Mouse (Mus musculus): ENCODE data around the gene Tbc1d1.

Gene Tbc1d1

DNA sequence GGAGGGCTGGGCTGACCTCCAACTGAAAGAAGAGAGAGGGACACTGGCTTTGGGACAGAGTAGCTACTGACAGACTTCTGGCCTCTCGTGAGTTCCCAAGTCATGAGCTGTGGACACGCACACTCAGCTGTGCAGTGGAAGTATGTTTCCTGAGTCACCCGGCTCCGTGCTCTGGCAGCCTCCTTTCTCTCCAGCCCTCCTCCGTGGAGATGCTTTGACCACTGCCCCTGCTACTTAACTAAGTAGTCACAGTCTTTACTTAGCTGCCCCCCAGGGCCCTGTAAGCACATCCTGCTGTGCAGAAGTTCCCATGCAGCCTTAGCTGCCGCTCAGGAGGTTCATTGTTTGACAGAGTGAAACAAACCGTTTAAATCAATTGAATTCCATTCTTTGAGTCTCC, 113.6 kb downstream of the Tbc1d1 start:
- in situ Hi-C loops (cut with MboI, MseI), result loop anchor here (5.0 to 10.0 kb wide), 2 partner anchors 72 to 355 kb away; no protein-coding TSS in a partner anchor

- in situ Hi-C loops (cut with MboI, MseI), result no loop called here
Measured at GRCm38 (mm10) chr5:64273517-64273916, 117.4 kb downstream of the Tbc1d1 start.

DNA sequence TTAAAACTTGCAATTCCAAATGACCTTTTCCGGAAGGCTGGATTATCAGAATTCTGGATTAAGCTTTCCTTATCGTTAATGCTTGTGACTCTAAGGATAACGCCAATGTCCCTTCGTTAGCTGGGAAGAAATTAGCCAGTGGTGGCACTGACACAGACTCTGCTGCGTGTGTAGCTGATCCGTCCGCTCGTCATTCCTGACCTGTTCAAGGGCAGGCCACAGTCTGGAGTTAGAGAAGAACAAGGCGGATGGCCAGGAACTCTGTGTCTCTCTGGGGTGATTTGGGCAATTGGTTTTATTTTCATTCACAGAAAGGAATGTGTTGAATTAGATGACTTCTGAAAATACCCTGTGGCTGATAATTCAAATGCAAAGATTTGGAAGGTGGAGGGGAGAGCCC, 118.2 kb downstream of the Tbc1d1 start:
- in situ Hi-C loops (cut with MboI, MseI), result no loop called here

DNA sequence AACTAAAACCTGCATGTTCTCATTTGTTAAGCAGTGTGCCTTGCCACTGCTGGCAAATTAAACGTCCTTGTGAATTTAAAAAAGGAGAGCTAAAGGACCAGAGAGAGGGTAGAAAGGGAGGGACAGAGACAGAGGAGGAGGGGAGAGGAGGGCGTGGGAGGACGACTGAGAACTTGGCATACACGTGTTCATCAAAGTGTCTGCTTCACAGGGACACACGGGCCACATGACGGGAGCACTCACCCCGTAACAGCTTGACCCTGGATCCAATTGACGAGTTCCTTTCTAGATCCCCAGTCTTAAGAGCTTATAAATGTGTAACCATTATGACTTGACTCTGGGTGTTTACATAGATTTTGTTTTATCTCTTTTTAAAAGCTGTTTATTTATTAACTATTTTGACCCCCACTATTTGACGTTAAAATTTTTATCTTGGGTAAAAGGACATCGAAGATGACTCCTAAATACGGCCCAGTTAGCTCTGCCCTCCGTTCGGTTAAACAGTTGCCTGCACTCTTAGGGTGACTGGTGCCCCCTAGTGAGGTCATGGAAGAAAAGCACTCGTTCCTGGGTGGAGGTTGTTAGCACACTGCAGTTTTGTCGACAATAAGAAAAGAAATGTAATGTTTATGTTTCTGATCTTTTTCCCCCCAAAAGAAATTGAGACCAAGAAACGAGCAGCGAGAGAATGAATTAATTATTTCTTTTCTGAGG, 118.8 kb downstream of the Tbc1d1 start:
- in situ Hi-C loops (cut with MboI, MseI), result no loop called here

DNA sequence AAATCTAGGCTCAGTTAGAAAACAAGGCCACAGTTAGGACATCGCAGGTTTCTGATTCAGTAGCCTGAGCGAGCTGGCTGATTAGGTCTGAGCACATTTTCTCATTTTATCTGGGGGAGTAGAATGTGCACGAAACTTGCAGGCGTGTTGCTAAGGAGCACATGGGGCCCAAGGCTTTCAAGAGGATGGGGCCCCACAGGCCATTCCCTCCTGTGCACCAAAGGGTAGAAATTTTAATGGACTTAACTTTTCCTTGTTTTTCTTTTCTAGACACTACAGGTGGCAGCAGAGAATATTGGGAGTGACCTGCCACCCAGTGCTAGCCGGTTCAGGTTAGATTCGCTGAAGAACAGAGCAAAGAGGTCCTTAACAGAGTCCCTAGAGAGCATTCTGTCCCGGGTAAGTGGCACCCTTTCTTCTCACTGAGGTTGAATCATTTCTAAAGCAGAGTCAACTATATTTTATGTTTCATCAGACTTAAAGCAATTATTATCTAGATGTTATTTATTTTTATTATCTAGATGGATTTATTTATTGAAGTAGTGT, 121.6 kb downstream of the Tbc1d1 start:
- in situ Hi-C loops (cut with MboI, MseI), result no loop called here

- in situ Hi-C loops (cut with MboI, MseI), result no loop called here
Measured at GRCm38 (mm10) chr5:64279668-64280067, 123.6 kb downstream of the Tbc1d1 start.

GRCm38 (mm10) chr5:64280191-64280590, 124.1 kb downstream of the Tbc1d1 start:
- in situ Hi-C loops (cut with MboI, MseI), result no loop called here

DNA sequence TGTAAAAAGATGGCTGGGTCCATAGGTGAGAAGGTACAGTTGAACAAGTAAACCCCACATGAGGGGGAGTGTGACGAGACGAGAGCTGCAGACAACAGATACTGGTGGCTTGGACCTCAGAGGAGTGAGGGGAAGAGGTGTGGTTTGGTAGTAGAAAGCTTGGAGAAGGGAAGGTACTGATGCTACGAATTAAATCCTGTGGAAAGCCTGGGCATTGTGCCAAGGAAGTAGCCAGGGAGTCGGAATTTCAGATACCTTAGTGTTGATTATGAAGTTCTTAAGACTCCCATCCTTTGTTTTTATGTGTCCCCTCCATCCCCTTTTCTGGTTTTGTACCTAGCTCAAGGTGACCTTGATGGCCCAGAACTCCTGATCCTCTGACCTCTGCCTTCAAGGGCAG, 124.5 kb downstream of the Tbc1d1 start:
- in situ Hi-C loops (cut with MboI, MseI), result no loop called here

GRCm38 (mm10) chr5:64281674-64282073, 125.6 kb downstream of the Tbc1d1 start:
- in situ Hi-C loops (cut with MboI, MseI), result no loop called here

- in situ Hi-C loops (cut with MboI, MseI), result no loop called here
Measured at GRCm38 (mm10) chr5:64282594-64282993, 126.5 kb downstream of the Tbc1d1 start.

DNA sequence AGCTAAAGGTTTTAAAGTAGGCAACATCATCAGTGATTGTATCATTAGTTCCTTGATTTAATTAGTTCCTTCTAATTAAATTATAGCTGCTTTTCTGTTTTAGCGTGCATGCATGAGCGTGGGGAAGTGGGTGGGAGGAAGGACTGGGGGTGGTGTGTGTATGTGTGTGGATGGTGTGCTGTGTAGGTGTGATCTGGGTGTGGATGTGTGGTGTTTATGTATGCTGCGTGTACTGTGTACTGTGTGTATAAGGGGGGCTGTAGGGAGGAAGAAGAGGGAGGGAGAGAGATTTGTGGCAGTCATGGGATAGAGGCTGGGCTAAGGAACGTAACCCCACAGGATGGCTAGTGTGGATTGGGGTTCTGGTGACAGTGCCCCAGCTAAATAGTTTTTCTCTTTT, 129.2 kb downstream of the Tbc1d1 start:
- in situ Hi-C loops (cut with MboI, MseI), result no loop called here

GRCm38 (mm10) chr5:64285851-64286250, 129.7 kb downstream of the Tbc1d1 start:
- in situ Hi-C loops (cut with MboI, MseI), result no loop called here

- in situ Hi-C loops (cut with MboI, MseI), result no loop called here
Measured at GRCm38 (mm10) chr5:64287287-64287686, 131.2 kb downstream of the Tbc1d1 start.

GRCm38 (mm10) chr5:64288031-64288928, 132.2 kb downstream of the Tbc1d1 start:
- in situ Hi-C loops (cut with MboI, MseI), result no loop called here

GRCm38 (mm10) chr5:64289202-64290060, 133.3 kb downstream of the Tbc1d1 start:
- in situ Hi-C loops (cut with MboI, MseI), result no loop called here

DNA sequence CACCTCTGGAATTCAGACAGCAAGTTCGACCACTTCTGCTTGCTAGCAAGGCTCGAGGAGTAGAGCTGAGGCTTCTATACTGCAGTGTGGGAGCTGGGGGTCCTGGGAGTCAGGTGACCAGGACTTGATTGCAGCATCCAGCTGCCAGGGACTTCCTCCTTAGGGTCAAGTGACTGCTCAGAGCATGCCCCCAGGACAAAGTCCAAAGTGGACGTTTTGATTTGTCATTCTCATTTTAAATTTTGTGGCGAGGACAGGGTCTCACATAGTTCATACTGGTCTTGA, 133.9 kb downstream of the Tbc1d1 start:
- in situ Hi-C loops (cut with MboI, MseI), result no loop called here

DNA sequence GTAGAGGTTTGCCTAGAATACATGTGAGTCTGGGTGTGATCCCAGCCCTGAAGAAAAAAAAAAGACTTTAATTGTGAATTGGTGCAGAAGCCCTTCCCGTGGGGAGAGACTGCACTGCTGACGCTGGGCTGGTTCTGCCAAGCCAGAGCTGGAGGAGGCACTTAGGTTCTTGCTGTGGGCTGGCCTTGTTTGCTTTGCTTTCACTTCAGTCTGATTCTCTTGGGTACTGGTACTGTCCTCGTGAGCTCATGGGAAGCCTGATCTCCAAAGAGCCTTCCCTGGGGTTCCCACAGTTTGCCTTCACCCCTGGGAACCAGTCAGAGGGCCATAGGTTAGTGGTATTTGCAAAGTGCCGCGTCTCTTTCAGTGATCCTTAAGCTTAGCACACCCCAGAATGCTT, 135.6 kb downstream of the Tbc1d1 start:
- in situ Hi-C loops (cut with MboI, MseI), result no loop called here

DNA sequence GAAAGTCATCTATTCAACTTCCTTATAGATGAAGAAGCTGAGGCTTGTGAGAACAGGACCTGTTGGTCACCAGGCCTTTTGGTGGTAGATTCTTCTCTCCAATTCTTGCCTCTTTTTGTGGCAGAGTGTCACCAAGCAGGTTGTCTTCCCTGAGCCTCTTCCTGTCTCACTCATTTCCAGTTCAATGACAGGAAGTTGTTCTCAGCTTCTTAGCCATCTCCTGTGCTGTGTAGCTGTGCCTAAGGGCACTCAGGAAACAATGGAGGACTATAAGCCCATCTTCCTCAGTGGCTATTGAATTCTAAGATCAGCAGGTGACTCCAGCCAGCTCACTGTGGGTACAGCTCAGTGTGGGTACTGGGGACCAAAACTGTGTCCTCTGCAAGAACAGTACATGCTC, 139.5 kb downstream of the Tbc1d1 start:
- in situ Hi-C loops (cut with MboI, MseI), result no loop called here

- in situ Hi-C loops (cut with MboI, MseI), result no loop called here
Measured at GRCm38 (mm10) chr5:64296328-64296727, 140.2 kb downstream of the Tbc1d1 start.

- in situ Hi-C loops (cut with MboI, MseI), result no loop called here
Measured at GRCm38 (mm10) chr5:64297100-64297499, 141.0 kb downstream of the Tbc1d1 start.

- in situ Hi-C loops (cut with MboI, MseI), result no loop called here
Measured at GRCm38 (mm10) chr5:64298331-64299036, 142.4 kb downstream of the Tbc1d1 start.
